Mouse (Mus musculus) heart, embryonic 14.5 days (tissue): ENCODE results near the gene Ndufs2. TPM values are rescaled to one million over a fixed set of nuclear protein-coding genes. Genes with fewer than 3 reads are reported as not detected.

ENCODE experiments used
- ATAC-seq: fragments of 200-750 bp; cut with Nextera tagmentation; 2 replicates; pipeline ENCODE4 v1.8.0; 2017; ENCODE audit warnings: low read depth, moderate TSS enrichment; ENCODE audit not compliant: insufficient number of reproducible peaks, insufficient read depth, low FRiP score
- H3K27ac ChIP-seq, 2 experiments: fragments of 200-500 bp in 1 of 2; fragments of 300-500 bp in 1 of 2; sonication (generic) in 1 of 2; replicated peaks in 1 of 2; 2 replicates each; pipeline ENCODE4 v1.5.1; 2012 to 2014; ENCODE audit warnings: low read depth in 2 of 2, low read length in 2 of 2, control low read depth in 1 of 2, mild to moderate bottlenecking in 1 of 2, mixed read lengths in 1 of 2; ENCODE audit not compliant: control insufficient read depth in 1 of 2, insufficient read depth in 1 of 2
- H3K27me3 ChIP-seq: fragments of 300-500 bp; sonication (generic); 2 replicates; pipeline ENCODE4 v1.6.1; 2014; ENCODE audit warnings: mild to moderate bottlenecking, low read length, control low read depth; ENCODE audit not compliant: control insufficient read depth, insufficient read depth
- H3K36me3 ChIP-seq: fragments of 300-500 bp; sonication (generic); 2 replicates; pipeline ENCODE4 v1.6.1; 2014; ENCODE audit warnings: mild to moderate bottlenecking, control low read depth, low read length, mixed read lengths; ENCODE audit not compliant: control insufficient read depth, insufficient read depth
- H3K4me1 ChIP-seq, 2 experiments: fragments of 200-500 bp in 1 of 2; fragments of 300-500 bp in 1 of 2; sonication (generic) in 1 of 2; 2 replicates each; pipeline ENCODE4 v1.6.1; 2012 to 2014; ENCODE audit warnings: low read length in 2 of 2, control low read depth in 1 of 2, mixed read lengths in 1 of 2; ENCODE audit not compliant: control insufficient read depth in 2 of 2, insufficient read depth in 2 of 2
- H3K4me2 ChIP-seq: fragments of 300-500 bp; sonication (generic); 2 replicates; pipeline ENCODE4 v1.6.1; 2014; ENCODE audit warnings: mild to moderate bottlenecking, low read length
- H3K4me3 ChIP-seq, 2 experiments: fragments of 200-500 bp in 1 of 2; fragments of 300-500 bp in 1 of 2; sonication (generic) in 1 of 2; 2 replicates each; pipeline ENCODE4 v1.5.1; 2012 to 2014; ENCODE audit warnings: low read length in 2 of 2, mild to moderate bottlenecking in 2 of 2, control low read depth in 1 of 2, low read depth in 1 of 2, moderate library complexity in 1 of 2; ENCODE audit not compliant: control insufficient read depth in 1 of 2, insufficient read depth in 1 of 2
- H3K9ac ChIP-seq: fragments of 300-500 bp; sonication (generic); 2 replicates; pipeline ENCODE4 v1.6.1; 2014; ENCODE audit warnings: mild to moderate bottlenecking, low read length
- H3K9me3 ChIP-seq: fragments of 300-500 bp; sonication (generic); 2 replicates; pipeline ENCODE4 v1.6.1; 2016; ENCODE audit warnings: low read length, control low read depth; ENCODE audit not compliant: control insufficient read depth
- WGBS: fragments of 180-500 bp; shearing (Covaris S2); extraction: QIAGEN DNeasy Blood & Tissue Kit; methylation state at CpG from one replicate; pipeline ENCODE4 v1.1.7; 2014; 5-methylcytosine and 5-hydroxymethylcytosine counted together
- polyA plus RNA-seq: library from polyadenylated mRNA; unstranded; fragments of >200 nt; fragmentation: Nextera tagmentation; extraction: Ambion mirVana; gene quantifications from 2 replicates; pipeline ENCODE4 v1.2.1, GENCODE M21; 2014

Gene Ndufs2
- polyA plus RNA-seq, 1 experiment from 2014 or later, result 541 TPM

DNA sequence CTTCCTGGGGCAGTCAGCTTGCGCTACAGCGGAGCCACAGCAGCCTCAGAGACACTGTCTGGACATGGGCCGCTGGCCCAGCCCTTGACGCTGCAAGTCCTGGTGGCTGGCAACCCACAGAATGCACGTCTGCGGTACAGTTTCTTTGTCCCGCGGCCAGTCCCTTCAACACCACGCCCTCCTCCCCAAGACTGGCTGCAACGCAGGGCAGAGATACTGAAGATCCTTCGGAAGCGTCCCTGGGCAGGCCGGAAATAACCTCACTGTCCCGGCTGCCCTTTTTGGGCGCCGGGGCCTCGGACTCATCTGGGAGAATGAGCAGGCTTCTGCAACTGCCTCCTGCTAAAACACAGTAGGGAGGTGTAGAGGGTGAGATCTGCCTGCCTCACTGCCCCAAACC, 7.7 kb upstream of the Ndufs2 start:
- Histone ChIP-seq H3K9ac (no peak overlapping the region), H3K4me2 (no peak overlapping the region), H3K4me3 (no peak overlapping the region), H3K9me3 (no peaks in the 10 kb centered on the region), H3K27ac (no peak overlapping the region), H3K4me1 (peaks cover 4 to 13% of the 10 kb centered on the region in 2 experiments), H3K27me3 (no peaks in the 10 kb centered on the region), H3K36me3 (no peaks in the 10 kb centered on the region)
- 49% methylated on average over 17 of the region's 17 CpGs for WGBS
- ATAC-seq, result no peak

DNA sequence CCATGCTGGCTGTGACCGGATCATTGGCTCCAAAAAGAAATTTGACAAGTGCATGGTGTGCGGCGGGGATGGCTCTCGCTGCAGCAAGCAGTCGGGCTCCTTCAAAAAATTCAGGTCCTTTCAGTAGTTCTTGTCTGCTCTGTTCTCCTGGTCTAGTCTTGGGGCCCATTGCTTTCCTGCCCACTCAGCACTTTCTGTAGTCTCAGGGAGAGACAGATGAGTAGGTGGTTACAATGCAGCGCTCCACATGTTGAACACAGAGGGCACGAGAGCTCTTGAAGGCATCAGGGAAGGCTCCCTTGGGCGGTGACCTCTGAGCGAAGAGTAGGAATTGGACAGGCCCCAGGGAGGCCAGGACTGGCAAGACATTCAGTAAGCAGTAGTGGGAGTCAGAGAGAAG, 6.6 kb upstream of the Ndufs2 start:
- no peak for ATAC-seq

DNA sequence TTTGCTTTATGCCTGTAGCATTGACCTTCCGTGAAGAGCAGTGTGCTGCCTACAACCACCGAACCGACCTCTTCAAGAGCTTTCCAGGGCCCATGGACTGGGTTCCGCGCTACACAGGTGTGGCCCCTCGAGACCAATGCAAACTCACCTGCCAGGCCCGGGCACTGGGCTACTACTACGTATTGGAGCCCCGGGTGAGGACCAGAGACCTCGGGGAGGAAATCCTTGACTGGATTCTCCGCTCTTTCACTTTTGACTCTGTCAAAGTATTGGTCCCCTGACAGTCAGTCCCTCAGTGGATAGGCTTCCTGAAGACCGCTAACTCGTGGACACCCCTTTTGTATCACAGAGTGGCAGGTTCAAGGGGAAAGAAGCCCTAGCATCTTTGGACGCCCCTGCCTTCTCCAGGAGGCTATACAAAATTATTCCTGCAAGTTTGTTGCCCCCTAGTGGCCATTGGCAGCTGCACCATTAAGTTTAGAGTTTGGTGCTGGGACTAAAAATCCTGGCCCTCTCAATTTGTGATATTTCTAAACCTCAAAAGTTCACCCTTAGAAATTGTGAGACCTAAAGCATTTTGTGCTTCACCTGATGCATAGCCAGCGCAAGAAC, 5.9 kb upstream of the Ndufs2 start:
- peaks cover 7 to 9% of the 10 kb centered on the region in 2 experiments for H3K4me1 ChIP-seq
- H3K4me2 ChIP-seq, result no peak overlapping the region
- WGBS, result 58% methylated on average over 15 of the region's 15 CpGs
- H3K27me3 ChIP-seq, result no peaks in the 10 kb centered on the region
- no peaks in the 10 kb centered on the region for H3K9me3 ChIP-seq
- H3K9ac ChIP-seq, result no peak overlapping the region
- no peaks in the 10 kb centered on the region for H3K36me3 ChIP-seq
- no peak overlapping the region for H3K4me3 ChIP-seq
- ATAC-seq, result no peak
- H3K27ac ChIP-seq, result no peak overlapping the region

More for the DNA sequence above, 6.6 kb upstream of the Ndufs2 start:
- Histone ChIP-seq H3K27ac (no peak overlapping the region), H3K4me1 (peaks cover 4 to 9% of the 10 kb centered on the region in 2 experiments), H3K27me3 (no peaks in the 10 kb centered on the region), H3K36me3 (no peaks in the 10 kb centered on the region), H3K4me3 (no peak overlapping the region), H3K9me3 (no peaks in the 10 kb centered on the region), H3K9ac (no peak overlapping the region), H3K4me2 (no peak overlapping the region)
- 78% methylated on average over 9 of the region's 9 CpGs for WGBS

DNA sequence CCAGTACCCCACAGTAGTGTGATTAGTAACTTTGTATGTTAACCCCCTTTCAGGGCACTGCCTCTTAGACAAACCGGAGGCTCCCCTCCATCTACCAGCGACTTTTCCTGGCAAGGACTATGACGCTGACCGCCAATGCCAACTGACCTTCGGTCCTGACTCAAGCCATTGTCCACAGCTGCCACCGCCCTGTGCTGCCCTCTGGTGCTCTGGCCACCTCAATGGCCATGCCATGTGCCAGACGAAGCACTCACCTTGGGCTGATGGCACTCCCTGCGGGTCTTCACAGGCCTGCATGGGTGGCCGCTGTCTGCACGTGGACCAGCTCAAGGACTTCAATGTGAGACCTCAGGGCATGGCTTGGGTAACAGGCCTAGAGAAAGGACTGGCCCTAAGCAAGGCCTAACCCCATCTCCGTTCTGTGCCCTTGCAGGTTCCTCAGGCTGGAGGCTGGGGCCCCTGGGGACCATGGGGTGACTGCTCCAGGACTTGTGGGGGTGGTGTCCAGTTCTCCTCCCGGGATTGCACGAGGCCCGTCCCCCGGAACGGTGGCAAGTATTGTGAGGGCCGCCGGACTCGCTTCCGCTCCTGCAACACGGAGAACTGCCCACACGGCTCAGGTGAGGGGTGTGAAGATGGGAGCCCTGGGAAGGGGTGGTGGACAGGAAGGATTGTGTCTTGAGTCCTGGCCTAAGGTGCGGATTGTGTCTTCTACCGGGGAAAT, 5.1 kb upstream of the Ndufs2 start:
- Histone ChIP-seq H3K4me3 (no peak overlapping the region), H3K36me3 (no peaks in the 10 kb centered on the region), H3K4me1 (peaks cover 12 to 13% of the 10 kb centered on the region in 2 experiments; a peak in 3 of 4 replicates), H3K27me3 (no peaks in the 10 kb centered on the region), H3K4me2 (no peak overlapping the region), H3K27ac (no peak overlapping the region), H3K9me3 (no peaks in the 10 kb centered on the region), H3K9ac (no peak overlapping the region)
- ATAC-seq, result no peak
- WGBS, result 87% methylated on average over 24 of the region's 24 CpGs

DNA sequence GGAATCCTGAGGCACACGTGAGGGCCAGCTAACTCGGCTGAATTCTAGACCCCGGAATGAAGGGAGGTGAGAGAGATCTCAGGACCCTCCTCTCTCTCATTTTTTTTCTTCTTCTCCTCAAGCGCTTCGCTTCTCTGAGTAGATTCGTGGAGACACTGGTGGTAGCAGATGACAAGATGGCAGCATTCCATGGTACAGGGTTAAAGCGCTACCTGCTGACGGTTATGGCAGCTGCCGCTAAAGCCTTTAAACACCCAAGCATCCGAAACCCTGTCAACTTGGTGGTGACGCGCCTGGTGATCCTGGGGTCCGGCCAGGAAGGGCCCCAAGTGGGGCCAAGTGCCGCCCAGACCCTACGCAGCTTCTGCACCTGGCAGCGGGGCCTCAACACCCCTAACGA, 1.2 kb upstream of the Ndufs2 start:
- Histone ChIP-seq H3K36me3 (no peaks in the 10 kb centered on the region), H3K9ac (no peak overlapping the region), H3K4me1 (peaks cover 26 to 39% of the 10 kb centered on the region in 2 experiments), H3K4me3 (no peak overlapping the region; a peak in 1 of 4 replicates), H3K9me3 (no peaks in the 10 kb centered on the region), H3K27ac (peak overlapping the region; percentile 40 to 56; a peak in 2 of 4 replicates), H3K27me3 (no peaks in the 10 kb centered on the region), H3K4me2 (peak overlapping the region; percentile 63)
- 59% methylated on average over 17 of the region's 17 CpGs for WGBS
- ATAC-seq, result no peak

DNA sequence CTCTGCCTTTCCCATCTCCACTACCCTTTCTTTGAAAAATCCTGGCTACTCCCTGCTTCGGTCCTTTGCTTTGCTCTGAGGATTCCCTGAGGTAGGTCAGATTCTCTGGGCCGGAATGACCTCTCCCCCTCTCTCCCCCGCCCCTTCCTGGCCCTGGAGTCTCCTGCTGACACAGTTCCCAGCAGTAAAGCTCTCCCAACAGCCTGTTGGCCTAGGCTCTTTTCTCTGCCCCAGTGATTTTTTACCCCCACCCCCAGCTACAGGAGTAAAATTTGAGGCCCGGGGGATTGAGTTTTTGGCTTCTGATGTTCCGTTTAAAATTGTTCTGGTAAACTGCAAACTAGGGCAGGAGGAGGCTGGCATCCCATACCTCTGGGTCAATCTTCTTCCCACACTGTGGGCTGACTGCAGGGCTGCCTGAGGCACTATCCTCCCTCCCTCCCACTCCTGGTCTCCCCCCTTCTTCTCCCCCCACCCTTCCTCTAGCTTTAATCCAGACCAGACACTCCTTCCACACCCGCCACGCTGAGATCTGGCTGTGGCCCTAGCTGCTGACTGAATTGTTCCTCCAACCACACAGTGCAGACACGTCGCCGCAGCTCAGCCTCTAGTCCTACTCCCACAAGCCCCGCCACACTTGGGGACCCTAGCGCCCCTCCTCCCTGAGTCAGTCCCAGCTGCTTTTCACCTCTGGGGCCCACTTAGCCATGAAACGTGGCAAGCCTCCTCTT, 571 bp upstream of the Ndufs2 start:
- Histone ChIP-seq H3K4me3 (peak overlapping the region; percentile 26 to 31), H3K27me3 (no peaks in the 10 kb centered on the region), H3K36me3 (no peaks in the 10 kb centered on the region), H3K9me3 (no peaks in the 10 kb centered on the region), H3K4me2 (peak overlapping the region; percentile 63), H3K9ac (peak overlapping the region; percentile 62), H3K27ac (peak overlapping the region; percentile 40 to 56; a peak in 3 of 4 replicates), H3K4me1 (peaks cover 26 to 39% of the 10 kb centered on the region in 2 experiments)
- no peak for ATAC-seq
- 16% methylated on average over 13 of the region's 13 CpGs for WGBS

DNA sequence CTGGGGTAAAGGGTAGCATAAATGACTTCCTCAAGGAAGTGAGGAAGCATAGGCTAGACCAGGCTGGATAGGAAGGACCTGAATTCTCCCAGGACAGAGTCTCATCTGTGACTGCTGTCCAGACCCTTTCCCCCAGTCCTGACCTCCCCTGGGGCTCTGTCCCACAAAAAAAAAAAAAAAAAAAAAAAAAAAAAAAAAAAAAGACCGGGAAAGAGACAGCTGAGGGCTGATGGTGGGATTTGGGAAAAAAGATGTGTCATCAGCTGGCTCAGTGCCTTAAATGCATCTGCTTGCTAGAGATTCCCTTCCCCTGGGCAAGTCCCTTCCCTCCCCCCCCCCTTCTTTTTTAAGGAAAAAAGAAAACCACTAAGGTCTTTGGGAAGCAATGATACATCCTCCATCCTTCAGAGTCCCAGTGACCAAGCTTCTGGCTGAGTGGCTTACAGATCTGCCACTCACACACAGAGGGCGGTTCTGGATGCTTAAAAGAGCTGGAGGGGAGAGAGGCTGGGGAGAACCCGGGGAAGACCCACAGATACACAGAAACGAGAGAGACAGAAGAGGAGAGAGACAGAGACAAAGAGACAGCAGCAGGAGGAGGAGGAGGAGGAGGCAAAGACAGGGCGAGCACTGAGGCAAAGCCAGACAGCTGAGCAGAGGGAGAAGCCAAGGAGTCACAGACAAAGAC, 1.1 kb downstream of the Ndufs2 start, which contains the start of gene Adamts4:
Gene Adamts4, plus strand, starts transcription at position 509 of the 688 bp plus-strand sequence.
- H3K4me3 ChIP-seq, result peak within 1 kb of the TSS; percentile 26 to 31
- H3K9ac ChIP-seq, result peak within 1 kb of the TSS; percentile 62
- H3K4me1 ChIP-seq, result peaks cover 29 to 50% of the 10 kb centered on the region in 2 experiments
- ATAC-seq, result no peak
- H3K27me3 ChIP-seq, result no peaks in the 10 kb centered on the region
- peaks cover 8% of the 10 kb centered on the region for H3K36me3 ChIP-seq
- no peaks in the 10 kb centered on the region for H3K9me3 ChIP-seq
- peak within 1 kb of the TSS; percentile 63 for H3K4me2 ChIP-seq
- 24% methylated on average over 5 of the region's 5 CpGs for WGBS
- peak within 1 kb of the TSS; percentile 49 to 88; a peak in 3 of 4 replicates for H3K27ac ChIP-seq
